Mouse (Mus musculus): ENCODE data around the gene Sv2c. TPM values are rescaled to one million over a fixed set of nuclear protein-coding genes. Genes with fewer than 3 reads are reported as not detected.

Sv2c gene
- 0.18 and 0.36 TPM in 2 replicates for polyA plus RNA-seq (2012; rRNA removed)

DNA sequence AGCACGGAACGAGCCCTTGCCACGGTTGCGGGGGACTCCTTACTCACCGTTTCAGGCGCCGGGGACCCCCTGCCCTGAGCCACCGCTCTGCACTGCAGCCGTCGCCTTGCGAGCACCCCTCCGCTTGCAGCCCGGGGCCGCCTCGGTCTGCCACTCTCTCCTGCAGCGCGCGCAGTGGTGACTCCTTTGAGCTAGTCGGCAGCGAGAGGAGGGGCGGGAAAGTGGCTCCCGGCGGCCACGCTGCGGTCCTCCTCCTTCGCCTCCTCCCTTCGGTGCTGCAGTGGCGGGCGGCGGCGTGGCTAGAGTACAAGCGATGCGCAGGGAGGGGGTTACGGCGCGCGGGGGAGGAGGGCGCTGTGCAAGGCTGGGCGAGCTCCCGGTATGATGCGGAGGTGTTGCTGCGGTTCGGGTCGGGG is at the start of gene Sv2c:
Gene Sv2c (minus strand): TSS at position 177 of the 416 bp plus-strand sequence.
- 1% methylated on average over 40 of the region's 44 CpGs for WGBS
- TF ChIP-seq POLR2A (IDR thresholded peaks at IDR 0.05; ENCODE audit: borderline replicate concordance, extremely low read depth, low read depth, low read length) (no peak), CTCF (IDR thresholded peaks at IDR 0.05; ENCODE audit: insufficient read depth, low read length) (no peak)
- Histone ChIP-seq H3K4me3 (replicated peaks; ENCODE audit: extremely low read depth, low read depth, low read length) (no peak within 1 kb of the TSS), H3K4me1 (ENCODE audit: control insufficient read depth, insufficient read depth, low read length) (no peaks in the 10 kb centered on the region)
- DNase-seq = no peak

DNA sequence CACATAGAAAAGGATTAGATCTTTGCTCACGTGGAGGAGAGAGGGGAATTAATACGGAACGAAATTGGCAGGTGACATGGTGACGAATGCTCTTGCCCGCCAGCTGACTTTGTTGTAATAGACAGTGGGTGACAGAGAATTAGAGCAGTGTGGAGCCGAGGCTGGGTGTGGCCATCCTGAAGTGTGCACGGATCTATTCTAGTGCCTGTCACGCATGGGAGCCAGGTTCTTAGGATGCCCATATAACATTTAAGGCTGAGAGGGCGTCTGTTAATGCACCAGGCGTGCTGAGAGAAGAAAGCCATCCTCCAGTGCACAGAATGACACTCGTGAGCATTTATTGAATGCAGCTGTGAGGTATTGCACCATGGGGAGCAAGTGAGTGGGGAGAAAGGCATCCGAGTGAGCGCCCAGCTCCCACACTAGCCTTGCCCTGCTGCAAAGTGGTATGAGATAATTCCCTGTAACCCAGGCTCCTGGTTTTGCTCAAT is 48.3 kb upstream of the Sv2c start:
- no peaks in the 10 kb centered on the region for H3K4me1 ChIP-seq (ENCODE audit: control insufficient read depth, insufficient read depth, low read length)
- WGBS = 62% methylated on average over 13 of the region's 13 CpGs
- no peak overlapping the region for H3K4me3 ChIP-seq (replicated peaks; ENCODE audit: extremely low read depth, low read depth, low read length)
- TF ChIP-seq POLR2A (IDR thresholded peaks at IDR 0.05; ENCODE audit: borderline replicate concordance, extremely low read depth, low read depth, low read length) = no peak
- no peak for TF ChIP-seq CTCF (IDR thresholded peaks at IDR 0.05; ENCODE audit: insufficient read depth, low read length)
- DNase-seq = no peak

DNA sequence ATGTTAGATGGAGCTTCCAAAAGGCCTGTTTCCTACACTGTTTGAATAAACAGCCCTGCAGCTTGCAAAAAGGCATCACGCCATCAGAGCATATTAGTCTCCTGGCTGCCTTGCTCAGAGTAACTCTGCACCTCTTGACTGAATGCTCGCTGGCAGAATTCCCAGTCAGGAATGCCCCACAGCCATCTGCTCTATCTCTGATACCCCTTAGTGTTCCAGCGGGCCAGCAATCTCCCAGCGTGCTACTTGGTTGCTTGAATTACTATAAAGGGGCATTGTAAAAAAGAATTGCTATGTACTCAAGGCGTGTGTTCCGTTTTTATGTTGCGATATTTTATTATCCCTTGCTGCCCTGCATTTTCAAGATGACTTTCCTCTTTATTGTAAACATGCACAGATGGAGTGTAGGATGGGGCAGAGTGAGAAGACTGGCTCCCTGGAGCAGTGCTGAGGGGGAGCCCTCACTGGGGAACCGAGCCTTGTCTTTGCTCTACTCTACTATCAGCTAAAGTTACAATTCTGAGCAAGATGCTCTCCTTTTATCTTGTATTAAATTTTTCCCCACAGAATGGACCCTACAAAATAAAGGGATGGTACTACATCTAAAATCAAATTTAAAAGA is 43.3 kb upstream of the Sv2c start:
- Histone ChIP-seq H3K4me3 (replicated peaks; ENCODE audit: extremely low read depth, low read depth, low read length) (no peak overlapping the region), H3K4me1 (ENCODE audit: control insufficient read depth, insufficient read depth, low read length) (no peaks in the 10 kb centered on the region)
- DNase-seq = no peak
- WGBS = 57% methylated on average over 8 of the region's 8 CpGs
- no peak for TF ChIP-seq POLR2A (IDR thresholded peaks at IDR 0.05; ENCODE audit: borderline replicate concordance, extremely low read depth, low read depth, low read length)
- no peak for TF ChIP-seq CTCF (IDR thresholded peaks at IDR 0.05; ENCODE audit: insufficient read depth, low read length)

DNA sequence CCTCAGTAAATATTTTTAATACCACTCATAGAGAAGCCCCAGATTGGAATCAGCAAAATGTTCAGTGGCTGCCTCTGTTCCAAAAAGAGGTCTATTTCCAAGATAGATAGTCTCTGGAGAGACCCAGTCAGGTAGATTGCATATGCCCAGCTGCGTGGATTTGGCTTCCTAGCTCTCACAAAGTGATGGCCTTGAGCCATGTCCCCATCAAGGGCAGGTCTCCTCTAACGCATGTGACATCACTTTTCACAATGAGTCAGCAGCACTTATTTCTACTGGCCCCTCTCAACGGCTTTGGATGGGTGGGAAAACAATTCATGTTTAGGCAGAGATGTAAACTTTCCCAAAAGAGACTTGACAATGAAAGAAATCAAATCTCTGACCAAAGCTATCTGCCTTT is 41.3 kb upstream of the Sv2c start:
- no peak overlapping the region for H3K4me3 ChIP-seq (replicated peaks; ENCODE audit: extremely low read depth, low read depth, low read length)
- no peaks in the 10 kb centered on the region for H3K4me1 ChIP-seq (ENCODE audit: control insufficient read depth, insufficient read depth, low read length)
- no peak for DNase-seq
- TF ChIP-seq POLR2A (IDR thresholded peaks at IDR 0.05; ENCODE audit: borderline replicate concordance, extremely low read depth, low read depth, low read length) = no peak
- no peak for TF ChIP-seq CTCF (IDR thresholded peaks at IDR 0.05; ENCODE audit: insufficient read depth, low read length)
- 53% methylated on average over 3 of the region's 3 CpGs for WGBS

DNA sequence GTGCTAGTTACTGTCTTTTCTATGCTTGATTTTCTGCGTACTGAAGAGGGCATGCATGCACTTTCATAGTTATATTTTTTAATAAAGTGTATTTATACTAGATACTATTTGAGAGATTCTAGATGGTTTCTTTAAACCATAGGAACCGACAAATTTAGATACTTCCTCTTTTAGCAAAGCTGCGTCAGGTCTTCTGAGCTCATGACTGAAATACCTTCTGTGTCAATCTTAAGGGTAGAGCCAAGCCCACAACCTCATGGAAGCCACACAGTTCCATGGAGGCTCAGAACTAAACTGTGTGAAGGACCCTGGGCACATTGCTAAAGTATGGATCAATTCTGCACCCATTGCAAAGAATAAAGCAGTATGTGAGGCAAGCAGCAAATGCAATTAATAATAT is 39.9 kb upstream of the Sv2c start:
- 75% methylated on average over 3 of the region's 3 CpGs for WGBS
- DNase-seq = no peak
- Histone ChIP-seq H3K4me3 (replicated peaks; ENCODE audit: extremely low read depth, low read depth, low read length) (no peak overlapping the region), H3K4me1 (ENCODE audit: control insufficient read depth, insufficient read depth, low read length) (no peaks in the 10 kb centered on the region)
- TF ChIP-seq POLR2A (IDR thresholded peaks at IDR 0.05; ENCODE audit: borderline replicate concordance, extremely low read depth, low read depth, low read length) (no peak), CTCF (IDR thresholded peaks at IDR 0.05; ENCODE audit: insufficient read depth, low read length) (no peak)

DNA sequence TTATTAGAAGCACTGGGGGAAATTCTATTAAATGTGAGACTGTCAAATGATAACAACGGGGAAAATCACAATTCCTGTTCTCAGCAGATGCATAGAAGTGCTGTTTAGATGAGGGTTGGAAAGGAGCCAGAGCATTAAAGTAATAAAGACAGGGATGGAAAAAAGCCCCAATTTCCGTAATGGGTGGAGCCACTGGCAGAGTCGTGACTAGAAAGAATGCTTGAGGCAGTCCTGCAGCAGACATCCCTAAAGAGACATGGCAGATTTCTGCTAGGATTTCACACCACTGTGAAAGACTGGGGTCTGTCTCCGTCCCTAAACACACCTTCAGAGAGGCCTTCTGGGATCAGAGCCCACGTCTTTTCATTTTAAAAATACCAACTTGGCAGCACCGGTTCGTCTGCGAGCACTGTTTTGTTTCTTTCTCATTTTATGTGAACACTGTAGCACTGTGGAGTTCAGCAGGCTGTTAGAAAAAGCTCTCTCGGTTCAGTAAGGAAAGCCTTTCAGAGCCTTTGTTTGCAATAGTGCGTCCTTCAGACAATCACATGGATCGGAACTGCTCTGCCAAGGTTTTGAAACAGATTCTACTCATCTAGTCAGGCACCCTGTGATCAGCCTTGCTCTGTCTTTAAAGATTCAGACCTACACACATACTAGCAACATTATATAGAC is 36.8 kb upstream of the Sv2c start:
- H3K4me3 ChIP-seq (replicated peaks; ENCODE audit: extremely low read depth, low read depth, low read length) = no peak overlapping the region
- TF ChIP-seq POLR2A (IDR thresholded peaks at IDR 0.05; ENCODE audit: borderline replicate concordance, extremely low read depth, low read depth, low read length) (no peak), CTCF (IDR thresholded peaks at IDR 0.05; ENCODE audit: insufficient read depth, low read length) (no peak)
- no peaks in the 10 kb centered on the region for H3K4me1 ChIP-seq (ENCODE audit: control insufficient read depth, insufficient read depth, low read length)
- no peak for DNase-seq
- 48% methylated on average over 11 of the region's 11 CpGs for WGBS

DNA sequence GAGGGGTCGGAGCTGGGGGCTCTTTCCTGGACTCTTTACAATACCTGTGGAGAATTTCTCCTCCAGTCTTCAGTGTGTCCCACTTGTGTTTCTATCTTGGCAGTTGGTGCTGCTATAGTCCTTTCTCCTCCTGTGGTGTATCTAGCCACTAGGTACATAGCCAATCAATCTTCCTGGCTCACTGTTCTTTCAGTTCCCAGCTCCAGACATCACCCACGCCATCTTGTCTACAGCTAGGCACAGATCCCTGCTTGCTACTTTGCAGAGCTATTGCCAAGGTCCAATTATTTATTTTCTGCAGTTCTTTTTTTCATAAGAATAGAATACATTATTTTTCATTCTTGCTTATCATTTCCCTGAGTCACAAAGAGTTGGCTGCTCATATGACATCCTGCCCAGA is 34.2 kb upstream of the Sv2c start:
- Histone ChIP-seq H3K4me3 (replicated peaks; ENCODE audit: extremely low read depth, low read depth, low read length) (no peak overlapping the region), H3K4me1 (ENCODE audit: control insufficient read depth, insufficient read depth, low read length) (no peaks in the 10 kb centered on the region)
- no peak for TF ChIP-seq POLR2A (IDR thresholded peaks at IDR 0.05; ENCODE audit: borderline replicate concordance, extremely low read depth, low read depth, low read length)
- TF ChIP-seq CTCF (IDR thresholded peaks at IDR 0.05; ENCODE audit: insufficient read depth, low read length) = no peak
- DNase-seq = no peak
- 61% methylated on average over 2 of the region's 2 CpGs for WGBS

DNA sequence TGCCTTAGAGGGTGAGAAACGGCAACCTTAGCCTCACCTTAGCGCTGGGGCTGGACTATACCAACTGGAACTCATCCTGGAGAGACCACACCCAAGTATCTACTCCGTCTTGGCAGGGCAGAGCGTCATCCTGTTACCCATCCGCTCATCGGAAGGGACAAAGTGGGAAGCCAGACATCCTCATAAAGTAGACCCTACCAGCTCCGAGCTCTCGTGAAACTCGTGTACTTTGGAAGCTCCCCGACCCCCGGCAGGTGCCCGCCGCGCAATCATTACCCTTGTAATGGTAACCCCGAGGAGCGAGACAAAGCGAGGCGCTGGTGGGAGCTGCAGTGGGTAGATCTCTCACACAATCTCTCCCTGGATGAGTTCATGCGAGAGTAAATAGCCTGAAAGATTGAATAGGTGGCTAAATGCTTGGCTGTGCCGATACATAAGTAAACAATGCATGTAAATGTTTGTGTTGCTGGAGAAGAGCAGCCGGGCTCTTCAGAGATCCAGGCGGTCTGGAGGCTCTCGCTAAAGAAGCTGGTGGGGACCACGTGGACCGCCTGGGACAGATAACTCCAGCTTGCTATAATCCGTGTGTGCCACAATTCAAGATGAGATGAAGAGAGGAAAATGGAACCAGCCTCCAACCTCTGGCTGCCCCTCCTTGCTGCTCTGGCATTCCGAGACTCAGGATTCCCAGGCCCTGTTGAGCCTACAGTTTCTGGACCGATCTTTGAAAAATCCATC is 1.2 kb upstream of the Sv2c start:
- no peak overlapping the region for H3K4me3 ChIP-seq (replicated peaks; ENCODE audit: extremely low read depth, low read depth, low read length)
- no peak for DNase-seq
- H3K4me1 ChIP-seq (ENCODE audit: control insufficient read depth, insufficient read depth, low read length) = no peaks in the 10 kb centered on the region
- TF ChIP-seq CTCF (IDR thresholded peaks at IDR 0.05; ENCODE audit: insufficient read depth, low read length) (no peak), POLR2A (IDR thresholded peaks at IDR 0.05; ENCODE audit: borderline replicate concordance, extremely low read depth, low read depth, low read length) (no peak)
- 6% methylated on average over 28 of the region's 28 CpGs for WGBS

DNA sequence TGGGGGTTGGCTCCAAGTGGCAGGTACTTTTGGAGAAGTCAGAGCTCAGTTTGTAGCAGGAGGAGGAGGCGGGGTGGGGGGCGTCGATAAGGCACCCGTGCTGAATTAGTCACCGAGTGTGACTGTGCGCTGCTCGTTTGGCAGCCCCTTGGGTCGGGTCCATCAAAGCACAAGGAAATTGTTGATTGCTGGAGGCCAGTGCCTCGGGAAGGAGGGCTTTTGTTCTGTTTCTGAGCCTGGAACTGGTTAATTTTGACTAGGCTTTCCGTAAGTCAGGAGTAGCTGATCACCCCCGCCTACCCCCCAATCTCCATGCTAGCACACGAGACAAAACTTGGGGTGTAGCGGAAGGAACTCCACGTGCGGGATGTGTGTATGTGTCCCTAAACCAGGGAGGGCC is 456 bp upstream of the Sv2c start:
- Histone ChIP-seq H3K4me3 (replicated peaks; ENCODE audit: extremely low read depth, low read depth, low read length) (no peak overlapping the region), H3K4me1 (ENCODE audit: control insufficient read depth, insufficient read depth, low read length) (no peaks in the 10 kb centered on the region)
- TF ChIP-seq CTCF (IDR thresholded peaks at IDR 0.05; ENCODE audit: insufficient read depth, low read length) = no peak
- TF ChIP-seq POLR2A (IDR thresholded peaks at IDR 0.05; ENCODE audit: borderline replicate concordance, extremely low read depth, low read depth, low read length) = no peak
- DNase-seq = no peak
- WGBS = 1% methylated on average over 15 of the region's 15 CpGs

Measured in lung, adult 2 months (tissue).